Mouse (Mus musculus): ENCODE measurements around the gene Npas3.

Gene Npas3

GRCm38 (mm10) chr12:54101307-54101870 is 852.9 kb downstream of the Npas3 start:
- in situ Hi-C loops (cut with MboI; ENCODE audit: low sequenced_read_pairs): no loop called here

GRCm38 (mm10) chr12:54102500-54102899 is 854.0 kb downstream of the Npas3 start:
- in situ Hi-C loops (cut with MboI; ENCODE audit: low sequenced_read_pairs): no loop called here

GRCm38 (mm10) chr12:54105531-54105930 is 857.1 kb downstream of the Npas3 start:
- in situ Hi-C loops (cut with MboI; ENCODE audit: low sequenced_read_pairs): no loop called here

- in situ Hi-C loops (cut with MboI; ENCODE audit: low sequenced_read_pairs): no loop called here
Measured at GRCm38 (mm10) chr12:54105946-54106345, 857.5 kb downstream of the Npas3 start.

- in situ Hi-C loops (cut with MboI; ENCODE audit: low sequenced_read_pairs): no loop called here
Measured at GRCm38 (mm10) chr12:54110342-54110741, 861.9 kb downstream of the Npas3 start.

GRCm38 (mm10) chr12:54110930-54111329 is 862.5 kb downstream of the Npas3 start:
- in situ Hi-C loops (cut with MboI; ENCODE audit: low sequenced_read_pairs): no loop called here

GRCm38 (mm10) chr12:54120386-54120785 is 871.9 kb downstream of the Npas3 start:
- in situ Hi-C loops (cut with MboI; ENCODE audit: low sequenced_read_pairs): no loop called here

- in situ Hi-C loops (cut with MboI; ENCODE audit: low sequenced_read_pairs): no loop called here
Measured at GRCm38 (mm10) chr12:54121286-54121685, 872.8 kb downstream of the Npas3 start.
